Mouse (Mus musculus) neural tube, embryonic 14.5 days (tissue): Measurements from ENCODE around the gene Cwh43. TPM values are rescaled to one million over a fixed set of nuclear protein-coding genes. Genes with fewer than 3 reads are reported as not detected.

ENCODE experiments used
- ATAC-seq: fragments of 200-750 bp; cut with Nextera tagmentation; 2 replicates; pipeline ENCODE4 v1.8.0; 2017; ENCODE audit warnings: low read depth, mild to moderate bottlenecking, moderate TSS enrichment, moderate library complexity
- H3K27ac ChIP-seq: fragments of 300-500 bp; sonication (generic); 2 replicates; pipeline ENCODE4 v1.5.1; 2014; ENCODE audit warnings: low read depth, mild to moderate bottlenecking, control low read depth, low read length, moderate library complexity, mixed read lengths
- H3K27me3 ChIP-seq: fragments of 300-500 bp; sonication (generic); 2 replicates; pipeline ENCODE4 v1.6.1; 2014; ENCODE audit warnings: low read length; ENCODE audit not compliant: control insufficient read depth, insufficient read depth
- H3K36me3 ChIP-seq: fragments of 300-500 bp; sonication (generic); 2 replicates; pipeline ENCODE4 v1.6.1; 2014; ENCODE audit warnings: low read length, mixed read lengths; ENCODE audit not compliant: control insufficient read depth, insufficient read depth
- H3K4me1 ChIP-seq: fragments of 300-500 bp; sonication (generic); 2 replicates; pipeline ENCODE4 v1.6.1; 2014; ENCODE audit warnings: low read length; ENCODE audit not compliant: control insufficient read depth, insufficient read depth
- H3K4me2 ChIP-seq: fragments of 300-500 bp; sonication (generic); 2 replicates; pipeline ENCODE4 v1.6.1; 2014; ENCODE audit warnings: mild to moderate bottlenecking, low read depth, low read length, control low read depth
- H3K4me3 ChIP-seq: fragments of 300-500 bp; sonication (generic); 2 replicates; pipeline ENCODE4 v1.5.1; 2014; ENCODE audit warnings: low read depth, low read length, control low read depth, mixed read lengths
- H3K9ac ChIP-seq: fragments of 300-500 bp; sonication (generic); replicated peaks from 2 replicates; pipeline ENCODE4 v1.6.1; 2014; ENCODE audit warnings: low read depth, mild to moderate bottlenecking, control low read depth, low read length, mixed read lengths
- H3K9me3 ChIP-seq: fragments of 300-500 bp; sonication (generic); 2 replicates; pipeline ENCODE4 v1.6.1; 2016; ENCODE audit warnings: low read length; ENCODE audit not compliant: control insufficient read depth
- WGBS: fragments of 180-500 bp; shearing (Covaris S2); extraction: QIAGEN DNeasy Blood & Tissue Kit; methylation state at CpG from one replicate; pipeline ENCODE4 v1.1.7; 2014; 5-methylcytosine and 5-hydroxymethylcytosine counted together
- polyA plus RNA-seq: library from polyadenylated mRNA; unstranded; fragments of >200 nt; fragmentation: Nextera tagmentation; extraction: Ambion mirVana; gene quantifications from 2 replicates; pipeline ENCODE4 v1.2.1, GENCODE M21; 2014

The Cwh43 gene
- polyA plus RNA-seq, 1 experiment from 2014 or later, result 0.88 TPM

DNA sequence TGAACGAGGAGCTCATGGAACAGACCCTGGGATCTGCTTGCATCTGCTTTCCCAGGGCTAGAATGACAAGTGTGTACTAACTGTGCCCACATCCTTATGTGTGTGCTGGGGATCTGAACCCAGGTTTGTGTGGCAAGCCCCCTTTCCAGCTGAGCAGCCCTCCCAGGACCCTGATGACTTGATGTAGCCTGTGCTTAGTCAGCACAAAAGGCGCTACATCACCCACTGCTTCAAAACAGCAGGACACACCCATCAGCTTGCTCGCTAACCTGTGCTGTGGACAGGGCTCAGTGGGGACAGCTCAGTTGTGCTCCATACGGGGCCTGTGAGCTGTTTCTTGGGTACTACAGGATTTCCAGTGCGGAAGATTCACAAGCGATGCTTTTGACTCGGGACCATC lies 28.9 kb downstream of the Cwh43 start:
- Histone ChIP-seq H3K9ac (no peak overlapping the region), H3K36me3 (no peaks in the 10 kb centered on the region), H3K4me1 (no peaks in the 10 kb centered on the region), H3K9me3 (no peaks in the 10 kb centered on the region), H3K27ac (no peak overlapping the region), H3K27me3 (no peaks in the 10 kb centered on the region), H3K4me2 (no peak overlapping the region), H3K4me3 (no peak overlapping the region)
- ATAC-seq, result no peak
- 76% methylated on average over 7 of the region's 7 CpGs for WGBS

DNA sequence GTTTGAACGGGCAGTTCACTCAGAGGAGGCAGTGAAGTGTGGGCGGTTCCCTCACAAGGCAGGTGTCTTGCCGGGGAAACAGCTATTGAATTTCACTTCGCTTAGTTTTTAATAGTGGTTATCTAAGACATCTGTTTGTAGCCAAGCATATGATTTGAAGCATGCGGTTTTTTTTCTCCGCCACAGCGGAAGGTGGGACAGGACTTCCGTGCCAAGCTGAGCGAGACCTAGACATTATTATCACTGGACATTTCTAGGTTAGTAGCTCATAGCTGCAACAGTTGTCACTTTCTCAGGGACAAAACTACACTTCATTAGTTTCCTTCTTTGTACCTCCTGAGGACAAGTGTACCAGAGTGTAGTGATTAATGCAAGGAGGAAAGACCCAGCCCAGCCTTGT lies 36.3 kb downstream of the Cwh43 start:
- H3K9me3 ChIP-seq, result no peaks in the 10 kb centered on the region

DNA sequence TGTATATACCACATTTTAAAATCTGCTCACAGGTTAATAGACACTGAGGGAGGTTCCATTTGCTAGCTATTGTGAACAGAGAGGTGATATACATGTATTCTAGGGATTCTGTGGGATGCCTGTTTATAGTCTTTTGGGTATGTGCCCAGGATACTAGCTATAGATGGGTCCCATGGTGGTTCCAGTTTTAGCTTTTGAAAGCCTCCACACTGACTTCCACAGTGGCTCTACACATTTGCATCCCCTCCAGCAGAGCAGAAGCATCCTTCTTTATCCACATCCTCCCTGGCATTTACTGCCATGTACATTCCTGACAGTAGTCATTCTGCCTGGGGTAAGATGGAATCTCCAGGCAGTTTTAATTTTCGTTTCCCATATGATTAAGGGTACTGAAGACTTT lies 44.4 kb downstream of the Cwh43 start:
- WGBS, result 72% methylated on average over 1 of the region's 1 CpGs
- no peaks in the 10 kb centered on the region for H3K36me3 ChIP-seq
- H3K9me3 ChIP-seq, result no peaks in the 10 kb centered on the region
- H3K27ac ChIP-seq, result no peak overlapping the region
- no peaks in the 10 kb centered on the region for H3K27me3 ChIP-seq
- H3K9ac ChIP-seq, result no peak overlapping the region
- H3K4me2 ChIP-seq, result no peak overlapping the region
- ATAC-seq, result no peak
- no peak overlapping the region for H3K4me3 ChIP-seq
- H3K4me1 ChIP-seq, result no peaks in the 10 kb centered on the region

More for the DNA sequence above, 36.3 kb downstream of the Cwh43 start:
- Histone ChIP-seq H3K27me3 (no peaks in the 10 kb centered on the region), H3K4me2 (no peak overlapping the region), H3K4me1 (no peaks in the 10 kb centered on the region), H3K36me3 (no peaks in the 10 kb centered on the region), H3K27ac (no peak overlapping the region), H3K4me3 (no peak overlapping the region), H3K9ac (no peak overlapping the region)
- ATAC-seq, result no peak
- 84% methylated on average over 9 of the region's 9 CpGs for WGBS

DNA sequence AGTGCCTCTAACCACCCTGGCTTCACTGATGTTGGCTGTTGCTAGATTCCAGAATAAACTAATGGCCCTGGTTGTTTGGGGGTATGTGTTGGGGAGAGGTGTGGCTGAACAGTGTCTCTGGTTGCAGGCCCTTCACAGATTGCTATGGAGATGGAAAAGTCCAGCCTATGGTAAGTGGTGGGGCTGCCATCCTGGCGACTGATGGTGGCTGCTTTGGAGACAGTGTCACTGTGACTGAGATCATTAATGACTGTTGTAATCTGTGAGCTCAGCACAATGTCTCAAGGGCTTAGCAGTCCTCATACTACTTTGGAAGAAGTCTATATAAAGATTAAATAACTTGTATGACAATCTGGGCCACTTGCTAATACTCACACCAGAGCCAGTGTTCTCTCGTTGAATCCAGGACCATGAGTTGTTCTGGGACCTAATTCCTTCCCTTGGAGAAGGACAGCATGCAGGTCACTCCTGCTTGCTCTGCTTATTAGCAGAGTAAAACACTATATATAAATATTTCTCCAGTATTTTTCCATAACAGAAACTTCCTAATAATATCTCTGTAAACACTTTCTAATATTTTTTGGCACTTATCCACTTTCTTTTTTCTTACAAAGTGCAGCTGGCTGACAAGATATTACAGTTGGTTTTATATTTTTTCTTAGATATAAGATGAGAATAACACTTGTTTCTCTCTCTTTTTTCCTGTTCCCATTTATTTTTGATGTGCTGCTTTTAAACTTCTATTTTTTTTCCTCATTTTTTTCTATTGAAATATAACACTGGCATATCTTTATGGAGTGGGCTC lies 48.8 kb downstream of the Cwh43 start:
- ATAC-seq, result no peak
- no peak overlapping the region for H3K4me2 ChIP-seq
- H3K36me3 ChIP-seq, result no peaks in the 10 kb centered on the region
- H3K9ac ChIP-seq, result no peak overlapping the region
- H3K4me1 ChIP-seq, result no peaks in the 10 kb centered on the region
- H3K27me3 ChIP-seq, result no peaks in the 10 kb centered on the region
- H3K4me3 ChIP-seq, result no peak overlapping the region
- H3K27ac ChIP-seq, result no peak overlapping the region
- WGBS, result 80% methylated on average over 2 of the region's 2 CpGs
- H3K9me3 ChIP-seq, result no peaks in the 10 kb centered on the region

DNA sequence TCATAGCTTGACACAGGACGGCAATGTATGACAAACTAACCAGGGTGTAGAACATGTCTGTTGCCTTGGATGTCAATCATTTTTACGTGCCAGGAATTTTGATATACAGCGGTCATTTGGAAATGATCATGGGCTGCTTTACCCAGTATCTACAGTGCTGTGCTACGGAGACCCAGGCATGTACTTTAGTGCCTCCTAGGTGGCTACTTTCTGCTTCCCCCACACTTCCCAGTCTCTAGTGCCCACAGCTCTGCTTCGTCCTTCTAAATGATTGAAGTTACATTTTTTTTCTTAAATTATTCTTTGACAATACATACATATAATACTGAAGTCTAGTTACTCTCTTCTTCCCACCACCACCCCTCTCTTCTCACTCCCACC lies 49.4 kb downstream of the Cwh43 start:
- Histone ChIP-seq H3K4me1 (no peaks in the 10 kb centered on the region), H3K27ac (no peak overlapping the region), H3K4me3 (no peak overlapping the region), H3K27me3 (no peaks in the 10 kb centered on the region), H3K4me2 (no peak overlapping the region), H3K36me3 (no peaks in the 10 kb centered on the region), H3K9me3 (no peaks in the 10 kb centered on the region), H3K9ac (no peak overlapping the region)
- ATAC-seq, result no peak
- WGBS, result 85% methylated on average over 5 of the region's 5 CpGs

DNA sequence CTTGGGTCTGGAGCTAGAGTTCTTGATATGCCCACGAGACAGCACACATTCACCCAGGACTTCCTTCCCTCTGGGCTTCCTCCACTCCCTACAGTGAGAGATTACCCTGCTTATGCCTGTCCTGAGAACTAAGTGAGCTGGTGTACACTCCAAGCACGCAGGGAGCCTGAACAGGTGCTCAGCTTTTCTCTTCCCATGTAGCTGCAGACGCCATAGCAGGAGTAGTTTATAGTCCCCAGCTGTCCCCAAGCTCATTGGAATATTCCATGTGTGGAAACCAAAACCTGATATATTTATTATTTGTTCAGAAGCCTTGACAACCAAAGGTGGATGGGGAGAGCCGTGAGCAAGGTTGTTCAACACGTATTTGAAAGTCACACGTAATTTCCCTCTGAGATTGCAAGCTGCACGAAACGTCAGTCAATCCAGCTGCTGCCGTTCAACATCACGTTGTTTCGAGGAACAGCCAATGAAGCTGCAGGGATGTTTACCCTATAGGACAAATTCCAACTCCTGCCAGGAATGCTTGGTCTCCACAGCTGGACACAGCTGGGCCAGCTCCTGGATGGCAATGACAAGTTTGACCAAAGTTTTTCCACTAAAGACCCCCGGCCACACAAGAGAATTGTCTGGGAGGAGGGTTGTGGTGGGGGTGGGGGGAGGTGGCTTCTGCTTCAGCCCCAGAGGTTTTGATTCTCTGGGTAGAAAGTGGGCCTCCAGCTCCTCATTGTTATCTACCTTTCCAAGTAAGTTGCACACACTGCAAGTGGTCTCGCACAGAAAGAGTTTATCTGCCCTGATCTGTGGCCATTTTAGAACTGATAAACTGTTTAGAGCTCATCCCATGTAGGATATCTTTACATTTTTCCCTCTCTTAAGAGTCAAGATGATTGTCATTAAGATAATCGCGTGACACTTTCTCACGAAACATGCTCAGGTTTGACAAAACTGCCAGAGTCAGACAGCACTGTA lies 62.9 kb downstream of the Cwh43 start:
- Histone ChIP-seq H3K4me3 (no peak overlapping the region), H3K27ac (no peak overlapping the region), H3K9ac (no peak overlapping the region), H3K27me3 (no peaks in the 10 kb centered on the region), H3K4me2 (no peak overlapping the region), H3K36me3 (no peaks in the 10 kb centered on the region), H3K9me3 (no peaks in the 10 kb centered on the region), H3K4me1 (no peaks in the 10 kb centered on the region)
- ATAC-seq, result no peak
- WGBS, result 88% methylated on average over 16 of the region's 16 CpGs

DNA sequence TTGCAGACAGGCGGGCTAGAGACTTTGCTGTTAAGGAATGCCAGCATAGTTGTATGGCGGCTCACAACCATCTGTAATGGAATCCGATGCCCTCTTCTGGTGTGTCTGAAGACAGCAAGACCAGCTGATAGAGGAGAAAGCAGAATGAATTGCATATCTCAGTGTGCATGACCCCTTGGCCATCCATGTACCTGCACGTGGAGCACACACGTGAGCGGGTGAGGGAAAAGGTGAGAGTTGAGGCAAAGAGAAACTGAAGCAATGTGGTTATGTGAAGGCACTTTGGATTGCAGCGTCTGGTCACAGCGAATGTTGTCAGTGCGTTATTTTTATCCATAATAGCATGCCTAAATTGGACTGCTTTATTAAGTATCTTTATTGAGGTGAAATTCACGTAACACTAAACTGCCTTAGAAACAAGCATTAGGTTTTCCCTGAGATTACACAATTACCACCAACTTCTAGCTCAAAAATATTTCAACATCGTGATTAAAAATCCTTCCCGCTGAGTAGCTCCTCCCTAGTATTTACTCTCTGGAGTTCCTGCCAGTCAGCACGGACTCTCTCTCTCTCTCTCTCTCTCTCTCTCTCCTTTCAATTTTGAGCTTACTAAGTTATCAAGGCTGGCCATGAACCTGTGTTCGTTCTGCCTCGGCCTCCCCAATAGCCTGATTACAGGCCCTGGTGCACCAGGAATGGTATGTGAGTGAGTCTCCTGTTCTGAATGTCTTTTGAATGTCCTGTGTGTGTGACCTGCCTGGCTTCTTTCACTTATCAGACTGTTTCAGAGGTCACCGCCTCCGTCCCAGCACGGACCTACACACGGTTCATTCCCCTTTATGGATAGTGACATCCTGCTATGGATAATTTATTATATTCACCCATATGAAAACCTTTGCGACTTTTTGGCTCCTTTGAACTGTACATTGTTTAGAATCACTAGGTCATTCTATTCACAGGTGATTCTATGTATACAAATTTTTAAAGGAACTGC lies 68.8 kb downstream of the Cwh43 start:
- Histone ChIP-seq H3K27me3 (no peaks in the 10 kb centered on the region), H3K4me1 (no peaks in the 10 kb centered on the region), H3K4me2 (no peak overlapping the region), H3K9ac (no peak overlapping the region), H3K36me3 (no peaks in the 10 kb centered on the region), H3K27ac (no peak overlapping the region), H3K9me3 (no peaks in the 10 kb centered on the region), H3K4me3 (no peak overlapping the region)
- WGBS, result 89% methylated on average over 20 of the region's 20 CpGs
- no peak for ATAC-seq

DNA sequence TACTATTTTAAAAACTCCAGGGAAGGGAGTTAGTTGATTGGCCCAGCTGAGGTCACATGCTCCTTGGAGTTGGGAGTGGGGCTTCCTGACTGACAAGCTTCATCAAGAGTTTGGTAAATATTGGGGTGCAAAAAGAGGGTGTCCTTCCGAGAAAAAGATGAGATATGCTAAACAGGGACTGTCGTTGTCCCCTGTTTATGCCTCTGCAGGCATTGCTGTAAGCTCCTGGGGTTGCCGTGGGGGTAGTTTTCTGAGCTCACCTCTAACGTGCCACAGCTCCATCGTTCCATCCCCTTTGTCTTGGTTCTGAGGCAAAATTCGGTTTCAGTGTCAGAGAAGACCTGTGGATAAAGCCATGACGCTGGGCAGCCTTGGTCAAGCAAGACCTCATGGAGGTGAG lies 74.8 kb downstream of the Cwh43 start, which contains the start of gene Dcun1d4:
Gene Dcun1d4, plus strand, starts transcription at position 301 of the 400 bp plus-strand sequence.
- Histone ChIP-seq H3K36me3 (no peaks in the 10 kb centered on the region), H3K9ac (no peak within 1 kb of the TSS), H3K9me3 (no peaks in the 10 kb centered on the region), H3K27me3 (no peaks in the 10 kb centered on the region), H3K4me2 (no peak within 1 kb of the TSS), H3K4me1 (no peaks in the 10 kb centered on the region), H3K27ac (no peak within 1 kb of the TSS), H3K4me3 (no peak within 1 kb of the TSS)
- 88% methylated on average over 7 of the region's 7 CpGs for WGBS
- no peak for ATAC-seq
